Mouse (Mus musculus): Measurements from ENCODE around the gene Rab20. TPM values are rescaled to one million over a fixed set of nuclear protein-coding genes. Genes with fewer than 3 reads are reported as not detected.

Rab20 gene
- total RNA-seq, 4 experiments from 2014 or later = 9.2 to 14.0 (median 10.8) TPM

DNA sequence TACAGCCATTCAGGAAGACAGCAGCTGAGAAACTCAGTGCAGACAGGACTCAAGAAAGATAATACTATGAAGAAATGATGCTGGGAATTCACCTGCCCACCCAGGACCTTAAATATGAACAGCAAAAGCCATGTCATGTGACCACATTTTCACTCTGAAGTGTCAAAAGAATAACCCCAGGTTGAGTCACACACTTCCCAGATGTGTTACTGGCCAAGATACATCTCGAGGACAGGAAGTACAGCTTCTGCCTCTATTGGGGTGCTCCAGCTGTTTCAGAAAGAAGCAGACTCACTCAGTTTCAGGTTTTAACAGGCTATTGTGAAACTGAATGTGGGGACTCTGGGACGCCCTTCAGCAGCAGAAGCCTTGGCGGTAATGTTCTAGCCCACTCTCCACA is 26.0 kb downstream of the Rab20 start:
- DNase-seq = no peak

GRCm38 (mm10) chr8:11452152-11452551 is 26.4 kb downstream of the Rab20 start:
- DNase-seq = no peak

- DNase-seq = no peak
Observed at GRCm38 (mm10) chr8:11450184-11451113, 28.1 kb downstream of the Rab20 start.

GRCm38 (mm10) chr8:11447910-11448570 is 30.5 kb downstream of the Rab20 start:
- no peak for DNase-seq

DNA sequence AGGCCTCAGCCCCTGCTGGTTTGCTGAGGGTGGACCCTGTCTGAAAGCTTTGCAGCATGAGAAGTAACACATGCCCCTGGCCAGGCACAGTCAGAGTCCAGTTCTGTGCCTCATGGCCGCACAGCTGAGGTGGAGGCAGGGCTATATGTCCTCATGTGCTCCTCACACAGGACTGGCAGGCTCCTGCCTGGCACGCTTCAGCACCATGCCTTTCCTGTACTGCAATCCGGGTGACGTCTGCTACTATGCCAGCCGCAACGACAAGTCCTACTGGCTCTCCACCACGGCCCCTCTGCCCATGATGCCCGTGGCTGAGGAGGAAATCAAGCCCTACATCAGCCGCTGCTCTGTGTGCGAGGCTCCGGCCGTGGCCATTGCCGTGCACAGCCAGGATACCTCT is 32.7 kb downstream of the Rab20 start:
- DNase-seq = no peak

GRCm38 (mm10) chr8:11444216-11444615 is 34.3 kb downstream of the Rab20 start:
- no peak for DNase-seq

DNA sequence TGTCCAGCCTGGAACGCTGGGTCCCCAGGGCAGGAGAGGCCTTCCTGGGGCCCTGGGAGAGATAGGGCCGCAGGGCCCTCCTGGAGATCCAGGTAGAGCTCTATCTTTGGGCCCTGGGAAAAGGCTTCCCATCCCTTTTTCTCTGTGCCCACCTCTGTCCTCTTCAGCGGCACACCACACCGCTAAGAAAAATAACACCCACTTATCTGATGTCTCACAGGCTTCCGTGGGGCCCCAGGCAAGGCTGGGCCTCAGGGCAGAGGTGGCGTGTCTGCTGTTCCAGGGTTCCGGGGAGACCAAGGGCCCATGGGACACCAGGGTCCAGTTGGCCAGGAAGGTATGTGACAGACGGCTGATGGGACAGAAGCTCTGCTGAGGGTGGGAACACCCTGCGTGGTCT is 34.9 kb downstream of the Rab20 start:
- DNase-seq = no peak

- DNase-seq = no peak
Observed at GRCm38 (mm10) chr8:11441291-11441690, 37.2 kb downstream of the Rab20 start.

DNA sequence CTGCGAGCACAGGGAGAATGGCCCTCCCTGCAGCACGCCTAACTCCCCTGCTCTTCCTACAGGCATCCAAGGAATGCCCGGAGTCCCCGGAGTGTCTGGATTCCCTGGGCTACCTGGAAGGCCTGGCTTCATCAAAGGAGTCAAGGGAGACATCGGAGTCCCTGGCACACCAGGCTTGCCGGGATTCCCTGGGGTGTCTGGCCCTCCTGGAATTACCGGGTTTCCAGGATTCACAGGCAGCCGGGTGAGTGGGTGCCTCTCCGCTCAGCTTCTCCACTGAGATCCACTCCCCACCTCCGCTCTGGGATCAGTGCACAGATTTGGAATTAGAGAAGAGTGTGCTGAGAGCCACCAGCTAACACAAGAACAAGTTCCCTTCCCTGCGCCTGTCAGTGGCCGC is 40.6 kb downstream of the Rab20 start:
- no peak for DNase-seq

DNA sequence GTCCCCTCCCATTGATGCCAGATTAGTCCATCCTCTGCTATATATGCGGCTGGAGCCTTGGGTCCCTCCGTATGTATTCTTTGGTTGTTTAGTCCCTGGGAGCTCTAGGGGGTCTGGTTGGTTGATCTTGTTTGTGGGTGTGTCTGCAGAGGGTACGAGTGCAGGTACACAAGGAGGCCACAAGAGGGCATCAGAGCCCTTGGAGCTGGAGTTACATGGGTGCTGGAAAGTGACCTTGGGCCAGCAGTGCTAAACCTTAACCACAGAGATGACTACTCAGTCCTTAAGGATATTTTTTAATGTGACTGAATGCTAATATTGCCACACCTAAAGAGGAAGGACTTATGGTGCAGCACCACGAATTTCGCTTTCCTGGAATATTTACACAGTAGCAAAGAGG is 47.8 kb downstream of the Rab20 start:
- no peak for DNase-seq

DNA sequence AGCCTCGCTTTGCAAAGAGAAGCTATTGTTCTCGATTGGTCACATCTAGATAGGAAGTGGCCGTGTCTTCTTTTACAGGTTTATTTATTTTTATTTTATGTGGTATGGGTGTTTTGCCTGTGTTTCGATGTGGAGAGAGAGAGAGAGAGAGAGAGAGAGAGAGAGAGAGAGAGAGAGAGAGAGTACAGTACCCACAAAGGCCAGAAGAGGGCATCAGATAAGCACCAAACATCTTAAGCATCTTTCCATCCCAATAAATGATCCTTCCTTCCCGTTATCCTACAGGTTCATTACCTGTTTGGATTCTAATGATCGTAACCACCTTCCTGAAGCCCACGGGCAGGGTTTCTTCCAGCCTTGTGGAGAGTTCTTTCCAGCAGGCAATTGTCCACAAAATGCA is 55.4 kb downstream of the Rab20 start:
- no peak for DNase-seq

- DNase-seq = no peak
Observed at GRCm38 (mm10) chr8:11421968-11422367, 56.5 kb downstream of the Rab20 start.

DNA sequence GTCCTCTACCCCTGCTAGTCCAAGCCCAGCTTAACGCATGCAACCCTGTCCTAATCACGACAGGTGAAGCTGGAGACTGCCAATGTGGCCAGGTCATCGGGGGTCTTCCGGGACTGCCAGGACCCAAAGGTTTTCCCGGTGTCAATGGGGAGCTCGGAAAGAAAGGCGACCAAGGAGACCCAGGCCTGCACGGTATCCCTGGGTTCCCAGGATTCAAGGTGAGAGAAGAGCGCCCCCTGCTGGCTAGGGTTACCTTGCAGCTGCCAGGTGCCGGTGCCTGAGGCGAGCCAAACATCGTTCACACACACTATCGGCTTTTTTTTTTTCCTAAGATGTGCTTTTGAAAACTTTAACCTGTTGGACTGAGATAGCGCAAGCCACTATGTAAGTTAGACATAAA is 57.4 kb downstream of the Rab20 start:
- DNase-seq = no peak

DNA sequence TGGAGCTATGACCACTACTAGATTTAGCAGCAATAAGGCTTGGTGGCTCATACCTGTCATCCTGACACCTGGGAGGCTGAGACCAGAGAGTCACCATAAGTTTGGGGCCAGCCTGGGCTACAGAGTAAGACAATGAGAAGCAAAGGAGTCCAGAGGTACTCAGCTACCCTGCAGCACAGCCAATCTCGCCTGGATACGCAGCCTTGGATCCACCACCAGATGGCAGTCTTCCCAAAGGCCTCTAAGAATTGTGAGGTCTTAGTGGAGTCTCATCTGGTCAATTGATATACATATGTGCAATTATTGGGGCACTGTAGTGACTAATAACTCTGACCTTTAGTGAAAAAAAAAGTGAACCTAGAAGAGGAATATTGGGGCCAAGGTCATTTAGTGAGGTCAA is 58.9 kb downstream of the Rab20 start:
- DNase-seq = no peak

GRCm38 (mm10) chr8:11419232-11419631 is 59.3 kb downstream of the Rab20 start:
- peak; percentile 55 for DNase-seq

DNA sequence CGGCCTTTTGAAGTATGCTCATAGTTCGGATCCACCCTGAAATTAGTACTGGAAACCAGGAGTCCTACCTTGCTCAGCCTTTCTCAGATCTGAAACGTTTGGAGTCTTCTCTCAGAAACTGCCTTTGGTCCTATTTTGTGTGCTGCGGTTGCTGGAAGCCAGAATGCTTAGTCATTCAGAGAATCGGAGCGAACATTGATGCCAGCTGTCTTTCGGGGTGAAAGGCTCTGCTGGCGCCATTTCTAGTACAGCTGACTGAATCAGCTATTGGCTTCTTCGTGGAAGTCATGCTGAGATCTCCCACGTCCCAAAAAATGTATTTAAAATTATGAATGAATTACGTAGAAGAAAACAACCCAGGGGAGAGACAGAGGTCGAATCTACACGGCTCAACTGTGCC is 60.7 kb downstream of the Rab20 start:
- DNase-seq = peak; percentile 33

GRCm38 (mm10) chr8:11415089-11415488 is 63.4 kb downstream of the Rab20 start:
- DNase-seq = no peak

DNA sequence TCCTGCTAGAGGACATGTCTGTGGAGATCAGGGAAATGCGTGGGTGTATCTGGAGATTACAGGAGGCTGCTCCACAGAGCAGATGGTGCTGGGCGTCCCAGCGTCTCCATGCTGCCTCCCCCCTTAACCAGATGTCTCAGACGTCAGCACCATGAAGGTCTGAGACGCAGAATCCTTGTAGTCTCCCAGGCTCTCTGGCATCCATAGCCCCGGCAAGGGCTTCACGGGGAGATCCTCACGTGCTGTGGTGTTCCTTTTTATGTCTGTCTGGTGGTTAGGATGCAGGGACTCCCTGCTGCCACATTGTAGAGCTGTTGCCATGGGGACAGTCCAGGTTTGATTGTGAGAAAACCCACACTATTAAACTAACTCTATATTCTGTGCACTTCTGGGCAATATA is 64.2 kb downstream of the Rab20 start:
- no peak for DNase-seq

- DNase-seq = no peak
Observed at GRCm38 (mm10) chr8:11412450-11412849, 66.1 kb downstream of the Rab20 start.

- DNase-seq = no peak
Observed at GRCm38 (mm10) chr8:11411504-11412124, 66.9 kb downstream of the Rab20 start.

GRCm38 (mm10) chr8:11405722-11406481 is 72.6 kb downstream of the Rab20 start:
- DNase-seq = peak; percentile 48

DNA sequence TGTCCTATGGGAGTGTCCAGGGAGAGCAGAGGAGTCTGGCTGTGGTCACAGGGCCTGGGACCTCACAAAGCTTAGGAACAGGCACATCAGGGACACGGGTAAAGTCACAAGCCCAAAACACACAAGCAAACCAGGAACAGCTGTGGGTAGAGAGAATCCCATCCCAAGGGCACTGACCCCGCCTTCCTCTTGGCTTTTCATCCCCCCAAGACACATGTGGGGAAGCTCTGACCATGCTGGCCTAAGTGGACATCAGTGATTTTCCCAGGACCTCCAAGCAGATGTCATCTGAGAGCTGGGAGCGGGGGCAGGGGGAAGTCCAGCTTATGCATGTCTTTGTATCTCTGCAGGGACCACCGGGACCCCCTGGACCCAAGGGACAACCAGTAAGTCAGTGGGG is 73.9 kb downstream of the Rab20 start:
- DNase-seq = no peak

GRCm38 (mm10) chr8:11403813-11404212 is 74.7 kb downstream of the Rab20 start:
- no peak for DNase-seq

All from adrenal gland, adult 8-10 months (tissue).